Mouse (Mus musculus) stomach, postnatal 0 days (tissue): Measurements from ENCODE around the gene Bri3.

Experiments
- CTCF ChIP-seq: IDR thresholded peaks from 2 replicates; pipeline ENCODE4 v1.5.1; 2016; ENCODE audit warnings: antibody characterized with exemption, low read depth, mild to moderate bottlenecking, moderate library complexity
- EP300 ChIP-seq: optimal IDR thresholded peaks from 2 replicates; pipeline ENCODE3; 2016; ENCODE audit warnings: antibody characterized with exemption

DNA sequence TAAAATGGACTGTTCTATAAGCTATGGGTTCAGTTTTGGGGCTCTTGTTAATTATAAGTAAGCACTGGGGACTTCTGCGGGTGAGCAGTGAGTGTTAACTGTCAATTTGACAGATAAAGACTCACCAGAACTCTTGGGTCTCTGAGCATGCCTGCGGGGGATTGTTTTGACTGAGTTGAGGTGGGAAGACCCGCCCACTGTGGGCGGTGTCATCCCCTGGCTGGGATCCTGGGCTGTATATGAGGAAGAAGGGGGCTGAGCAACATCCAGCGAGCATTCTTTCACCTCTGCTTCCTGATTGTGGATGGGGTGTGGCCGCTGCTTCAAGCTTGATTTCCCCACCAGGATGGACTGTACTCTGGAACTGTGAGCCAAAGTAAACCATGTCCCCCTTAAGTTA lies 10.0 kb upstream of the Bri3 start:
- no peak for TF ChIP-seq CTCF
- TF ChIP-seq EP300 = no peak
